In the genomic region with DNA sequence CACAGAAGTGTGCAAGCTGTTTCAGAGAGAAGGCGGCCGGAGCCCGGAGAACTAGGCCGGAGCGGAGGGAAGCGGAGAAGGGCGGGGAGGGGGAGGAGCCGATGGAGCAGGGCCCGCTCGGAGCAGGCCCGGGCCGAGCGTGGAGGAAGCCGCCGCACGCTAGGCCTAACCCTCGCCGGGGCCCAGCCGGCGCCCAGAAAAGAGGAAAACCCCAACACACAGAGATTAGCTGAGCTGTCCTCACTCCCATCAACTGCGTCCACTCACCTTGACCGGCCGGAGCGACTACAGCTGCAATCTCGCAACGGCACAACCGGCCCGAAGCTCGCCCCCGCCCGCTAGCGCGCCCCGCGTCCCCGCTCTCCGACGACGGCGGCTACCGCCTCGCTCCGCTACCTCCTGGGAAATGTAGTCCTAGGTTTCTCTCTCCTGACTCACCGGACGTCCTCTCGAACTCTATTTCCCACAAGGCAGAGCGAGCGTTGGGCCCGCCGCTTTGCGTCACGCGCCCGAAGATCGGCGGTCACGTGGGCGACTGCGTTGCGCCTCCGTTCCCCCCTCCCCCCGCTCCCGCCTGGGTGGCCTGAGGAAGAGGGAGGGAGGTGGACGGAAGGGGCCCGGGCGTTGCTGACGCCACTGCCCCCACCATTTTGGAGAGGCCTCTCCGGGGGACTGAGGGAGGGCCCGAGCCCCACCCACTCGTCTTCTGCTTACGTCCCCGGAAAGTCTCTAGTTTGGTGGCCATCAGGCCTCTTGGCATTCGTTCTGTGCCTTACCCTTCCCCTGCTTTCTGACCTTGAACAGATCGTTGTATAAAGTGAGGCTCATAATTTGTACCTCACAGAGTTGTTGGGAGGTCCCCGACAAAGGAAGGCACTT, we compare ENCODE assay signal across 8 mouse cellular contexts. TPM values are rescaled to one million over a fixed set of nuclear protein-coding genes. Genes with fewer than 3 reads are reported as not detected.
DNase-seq lines count a peak whose midpoint lies in the region; ATAC-seq and TF ChIP-seq lines count a peak whose summit lies in the region.

A gene (minus strand): TSS at position 458 of the 879 bp plus-strand sequence.

- intact Hi-C loops in heart, postnatal 36 days (cut with DNase I), result loop anchor here (2.0 to 5.0 kb wide), 2 partner anchors 54 to 95 kb away; a partner anchor contains a TSS

- no peak for TF ChIP-seq CTCF in G1E (IDR thresholded peaks at IDR 0.05; ENCODE audit: low read depth, low read length)
- TF ChIP-seq CTCF in layer of hippocampus, adult 2 months (conservative IDR thresholded peaks at IDR 0.05), result no peak
- no peak for TF ChIP-seq CTCF in lung, embryonic 14.5 days (IDR thresholded peaks at IDR 0.05; ENCODE audit: low read depth)
- no peak for TF ChIP-seq CTCF in olfactory bulb, adult 2 months (IDR thresholded peaks at IDR 0.05; ENCODE audit: insufficient read depth, low read depth, low read length)
- peak; percentile 33; the same call in 1 of the 2 replicates for TF ChIP-seq CTCF in thymus, adult 2 months (IDR thresholded peaks at IDR 0.05; ENCODE audit: borderline replicate concordance, control insufficient read depth, extremely low read depth, insufficient read depth, low read length, poor library complexity)

- H3K9me3 ChIP-seq in G1E (replicated peaks), result no peaks in the 10 kb centered on the region
- no peaks in the 10 kb centered on the region for H3K9me3 ChIP-seq in forebrain, embryonic 16.5 days (ENCODE audit: control insufficient read depth, low read length)
- H3K9me3 ChIP-seq in lung, embryonic 14.5 days (ENCODE audit: low read depth, low read length), result no peaks in the 10 kb centered on the region

- no peaks in the 10 kb centered on the region for H3K27me3 ChIP-seq in G1E (ENCODE audit: insufficient read depth, low read length)
- no peaks in the 10 kb centered on the region for H3K27me3 ChIP-seq in forebrain, embryonic 16.5 days (replicated peaks; ENCODE audit: control insufficient read depth, insufficient read depth, low read length)
- H3K27me3 ChIP-seq in lung, embryonic 14.5 days (ENCODE audit: insufficient read depth, low read length), result no peaks in the 10 kb centered on the region
- H3K27me3 ChIP-seq in thymus, adult 2 months (ENCODE audit: control insufficient read depth, insufficient read depth, low read length), result no peaks in the 10 kb centered on the region

- peaks cover 26% of the 10 kb centered on the region for H3K36me3 ChIP-seq in G1E (replicated peaks)
- H3K36me3 ChIP-seq in forebrain, embryonic 16.5 days (ENCODE audit: control insufficient read depth, insufficient read depth), result no peaks in the 10 kb centered on the region
- H3K36me3 ChIP-seq in lung, embryonic 14.5 days (ENCODE audit: insufficient read depth), result peaks cover 18% of the 10 kb centered on the region
- H3K36me3 ChIP-seq in thymus, adult 2 months (ENCODE audit: control insufficient read depth, insufficient read depth, low read length), result no peaks in the 10 kb centered on the region

- peak; percentile 76 for TF ChIP-seq POLR2A in olfactory bulb, adult 2 months (IDR thresholded peaks at IDR 0.05; ENCODE audit: insufficient read depth, low read depth, low read length)
- peak; percentile 87; the same call in 1 of the 2 replicates for TF ChIP-seq POLR2A in thymus, adult 2 months (IDR thresholded peaks at IDR 0.05; ENCODE audit: control insufficient read depth, extremely low read depth, insufficient read depth, low read length, poor library complexity)

- peak within 1 kb of the TSS; percentile 92 for H3K27ac ChIP-seq in forebrain, embryonic 16.5 days (ENCODE audit: low read length)
- H3K27ac ChIP-seq in layer of hippocampus, adult 2 months, result peak within 1 kb of the TSS; percentile 99
- H3K27ac ChIP-seq in lung, embryonic 14.5 days (ENCODE audit: low read depth), result peak within 1 kb of the TSS; percentile 98
- H3K27ac ChIP-seq in olfactory bulb, adult 2 months (ENCODE audit: insufficient read depth, low read depth, low read length), result peak within 1 kb of the TSS; percentile 97
- H3K27ac ChIP-seq in thymus, adult 2 months (ENCODE audit: control insufficient read depth, insufficient read depth, low read length), result peak within 1 kb of the TSS; percentile 77

- H3K9ac ChIP-seq in forebrain, embryonic 16.5 days (replicated peaks; ENCODE audit: low read depth, low read length), result peak within 1 kb of the TSS; percentile 84
- peak within 1 kb of the TSS; percentile 84 for H3K9ac ChIP-seq in lung, embryonic 14.5 days

- H3K4me1 ChIP-seq in G1E (ENCODE audit: insufficient read depth, low read depth, low read length), result peaks cover 47% of the 10 kb centered on the region
- peaks cover 32% of the 10 kb centered on the region for H3K4me1 ChIP-seq in forebrain, embryonic 16.5 days (replicated peaks; ENCODE audit: control insufficient read depth, insufficient read depth, low read length)
- H3K4me1 ChIP-seq in lung, embryonic 14.5 days (ENCODE audit: insufficient read depth), result peaks cover 14% of the 10 kb centered on the region
- H3K4me1 ChIP-seq in olfactory bulb, adult 2 months (ENCODE audit: control insufficient read depth, insufficient read depth, low read length), result peaks cover 4% of the 10 kb centered on the region; the same call in 1 of the 2 replicates
- H3K4me1 ChIP-seq in thymus, adult 2 months (replicated peaks; ENCODE audit: control insufficient read depth, insufficient read depth, low read length), result peaks cover 25% of the 10 kb centered on the region

- H3K4me3 ChIP-seq in G1E (ENCODE audit: low read depth, low read length), result peak within 1 kb of the TSS; percentile 77
- H3K4me3 ChIP-seq in forebrain, embryonic 16.5 days (replicated peaks; ENCODE audit: low read length), result peak within 1 kb of the TSS; percentile 79
- H3K4me3 ChIP-seq in layer of hippocampus, adult 2 months, result peak within 1 kb of the TSS; percentile 80
- H3K4me3 ChIP-seq in lung, embryonic 14.5 days (ENCODE audit: low read depth, low read length), result peak within 1 kb of the TSS; percentile 69
- H3K4me3 ChIP-seq in olfactory bulb, adult 2 months (ENCODE audit: insufficient read depth, low read depth, low read length), result peak within 1 kb of the TSS; percentile 73
- H3K4me3 ChIP-seq in thymus, adult 2 months (ENCODE audit: control insufficient read depth, insufficient read depth, low read length), result peak within 1 kb of the TSS; percentile 69

- ATAC-seq in G1E (ENCODE audit: extremely low read depth, insufficient number of reproducible peaks, low FRiP score, poor library complexity, severe bottlenecking), result peak; percentile 81
- peak; percentile 100 for ATAC-seq in forebrain, embryonic 16.5 days
- peak; percentile 99 for ATAC-seq in lung, embryonic 14.5 days (ENCODE audit: insufficient read depth)

- H3K4me2 ChIP-seq in forebrain, embryonic 16.5 days (ENCODE audit: low read length), result peak within 1 kb of the TSS; percentile 88
- H3K4me2 ChIP-seq in lung, embryonic 14.5 days, result peak within 1 kb of the TSS; percentile 86

- DNase-seq in G1E (ENCODE audit: low spot score), result peak; percentile 90
- peak; percentile 99 for DNase-seq in cerebellum, adult 18-20 months
- peak; percentile 97 to 98 for DNase-seq in heart, postnatal 36 days
- DNase-seq in layer of hippocampus, adult 2 months (ENCODE audit: low spot score in 2 of 2), result peak; percentile 98 to 99
- DNase-seq in lung, embryonic 14.5 days, result peak; percentile 99
- DNase-seq in thymus, adult 2 months, result peak; percentile 97

- under 1% methylated on average over 72 of the region's 75 CpGs for WGBS in forebrain, embryonic 16.5 days
- WGBS in lung, embryonic 14.5 days, result under 1% methylated on average over 75 of the region's 75 CpGs
- under 1% methylated on average over 75 of the region's 75 CpGs for WGBS in olfactory bulb, adult 2 months
- under 1% methylated on average over 73 of the region's 75 CpGs for WGBS in thymus, adult 2 months

RNA-seq across cellular contexts. Expression of the gene that starts here (rescaled TPM):
- 355 and 356 TPM in 2 replicates for total RNA-seq in G1E (2014; fragmentation: Nextera tagmentation)
- total RNA-seq in G1E (2017), result 246 and 305 TPM in 2 replicates
- polyA plus RNA-seq in G1E (2012), result 209 and 211 TPM in 2 replicates
- 172 and 187 TPM in 2 replicates for polyA plus RNA-seq in forebrain, embryonic 16.5 days (2015; fragmentation: Nextera tagmentation; extraction: Ambion mirVana)
- total RNA-seq in heart, postnatal 36 days (2021), result 100 to 1,000 TPM; 119 to 123 TPM
- 100 to 1,000 TPM; 150 to 166 TPM for total RNA-seq in layer of hippocampus, adult 2 months (2021)
- polyA plus RNA-seq in lung, embryonic 14.5 days (2014; fragmentation: Nextera tagmentation; extraction: Ambion mirVana), result 262 and 268 TPM in 2 replicates
- polyA plus RNA-seq in olfactory bulb, adult 2 months (2012; ENCODE audit: insufficient read depth, insufficient read length, low replicate concordance, missing spikeins), result 165 and 783 TPM in 2 replicates
- 91.8 and 101 TPM in 2 replicates for polyA plus RNA-seq in thymus, adult 2 months (2012; rRNA removed)

Comparison
In these comparisons a context has a peak if more than half of its experiments do, and no peak if none do; other contexts are left out.
1. Peak in every context shown above with its lines: DNase-seq, ATAC-seq, H3K4me3 ChIP-seq and H3K27ac ChIP-seq.